Mouse (Mus musculus): Measurements from ENCODE around the gene Abcc1. TPM values are rescaled to one million over a fixed set of nuclear protein-coding genes. Genes with fewer than 3 reads are reported as not detected.

Gene Abcc1
- not detected in 2 replicates for polyA plus RNA-seq (2012; ENCODE audit: insufficient read depth, insufficient read length, low replicate concordance, missing spikeins)

DNA sequence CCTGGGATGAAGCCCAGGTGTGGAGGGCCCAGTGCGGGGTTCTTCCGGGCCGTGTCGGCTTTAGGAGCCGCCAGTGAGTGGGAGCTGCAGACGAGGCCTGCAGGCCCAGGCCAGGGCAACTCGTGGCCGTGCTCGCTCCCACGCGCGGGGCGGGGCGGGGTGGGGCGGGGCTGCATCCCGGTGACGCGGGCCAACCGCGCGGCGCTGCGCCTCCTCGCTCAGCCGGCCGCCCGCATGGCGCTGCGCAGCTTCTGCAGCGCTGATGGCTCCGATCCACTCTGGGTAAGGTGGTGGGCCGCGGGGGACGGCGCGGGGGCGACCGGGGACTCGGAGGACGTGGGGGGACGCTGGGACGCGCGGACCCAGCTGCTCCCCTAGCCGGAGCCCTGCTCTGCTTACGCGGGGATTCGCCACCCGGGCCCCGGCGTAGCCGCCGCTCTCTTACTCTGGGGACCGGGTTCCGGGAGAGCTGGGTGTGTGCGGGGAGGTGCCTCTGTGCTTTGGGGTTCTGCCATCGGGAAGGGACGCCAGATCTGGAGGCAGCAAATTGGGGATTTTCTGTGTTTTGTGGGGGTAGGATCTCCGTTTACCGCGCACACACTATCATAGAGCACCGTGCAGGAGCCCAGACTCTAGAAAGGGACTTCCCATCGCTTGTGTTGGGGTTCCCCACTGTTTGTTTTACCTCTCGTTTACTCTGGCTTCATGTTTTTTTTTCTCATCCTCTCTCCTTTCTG, at the start of gene Abcc1:
Gene Abcc1 (plus strand): TSS at position 197 of the 737 bp plus-strand sequence.
- under 1% methylated on average over 64 of the region's 64 CpGs for WGBS
- TF ChIP-seq CTCF (IDR thresholded peaks at IDR 0.05; ENCODE audit: insufficient read depth, low read depth, low read length) (no peak), POLR2A (IDR thresholded peaks at IDR 0.05; ENCODE audit: insufficient read depth, low read depth, low read length) (peak; percentile 88)
- peak within 1 kb of the TSS; percentile 74 for H3K27ac ChIP-seq (ENCODE audit: insufficient read depth, low read depth, low read length)
- peaks cover 8% of the 10 kb centered on the region; the same call in 1 of the 2 replicates for H3K4me1 ChIP-seq (ENCODE audit: control insufficient read depth, insufficient read depth, low read length)
- peak within 1 kb of the TSS; percentile 84 for H3K4me3 ChIP-seq (ENCODE audit: insufficient read depth, low read depth, low read length)

DNA sequence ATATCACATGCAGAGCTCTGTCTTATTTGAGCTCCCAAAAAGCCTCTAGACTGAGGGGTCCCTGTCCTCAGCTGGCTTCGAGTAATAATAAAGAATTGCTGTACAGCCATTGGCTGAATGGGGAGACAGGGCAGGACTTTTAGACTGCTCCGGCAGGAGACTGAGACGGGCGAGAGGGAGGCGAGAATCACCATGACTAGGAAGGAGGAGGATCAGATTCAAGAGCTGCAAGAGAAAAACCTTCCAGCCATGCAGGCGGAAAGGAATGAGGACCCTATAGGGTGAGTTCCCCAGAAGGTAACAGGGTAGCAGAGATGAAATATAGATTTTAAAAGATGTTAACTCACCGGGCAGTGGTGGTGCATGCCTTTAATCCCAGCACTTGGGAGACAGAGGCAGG, 48.4 kb upstream of the Abcc1 start:
- H3K4me1 ChIP-seq (ENCODE audit: control insufficient read depth, insufficient read depth, low read length): peaks cover 8% of the 10 kb centered on the region
- 83% methylated on average over 7 of the region's 7 CpGs for WGBS
- TF ChIP-seq POLR2A (IDR thresholded peaks at IDR 0.05; ENCODE audit: insufficient read depth, low read depth, low read length) (no peak), CTCF (IDR thresholded peaks at IDR 0.05; ENCODE audit: insufficient read depth, low read depth, low read length) (no peak)
- H3K27ac ChIP-seq (ENCODE audit: insufficient read depth, low read depth, low read length): no peak overlapping the region
- H3K4me3 ChIP-seq (ENCODE audit: insufficient read depth, low read depth, low read length): no peak overlapping the region

DNA sequence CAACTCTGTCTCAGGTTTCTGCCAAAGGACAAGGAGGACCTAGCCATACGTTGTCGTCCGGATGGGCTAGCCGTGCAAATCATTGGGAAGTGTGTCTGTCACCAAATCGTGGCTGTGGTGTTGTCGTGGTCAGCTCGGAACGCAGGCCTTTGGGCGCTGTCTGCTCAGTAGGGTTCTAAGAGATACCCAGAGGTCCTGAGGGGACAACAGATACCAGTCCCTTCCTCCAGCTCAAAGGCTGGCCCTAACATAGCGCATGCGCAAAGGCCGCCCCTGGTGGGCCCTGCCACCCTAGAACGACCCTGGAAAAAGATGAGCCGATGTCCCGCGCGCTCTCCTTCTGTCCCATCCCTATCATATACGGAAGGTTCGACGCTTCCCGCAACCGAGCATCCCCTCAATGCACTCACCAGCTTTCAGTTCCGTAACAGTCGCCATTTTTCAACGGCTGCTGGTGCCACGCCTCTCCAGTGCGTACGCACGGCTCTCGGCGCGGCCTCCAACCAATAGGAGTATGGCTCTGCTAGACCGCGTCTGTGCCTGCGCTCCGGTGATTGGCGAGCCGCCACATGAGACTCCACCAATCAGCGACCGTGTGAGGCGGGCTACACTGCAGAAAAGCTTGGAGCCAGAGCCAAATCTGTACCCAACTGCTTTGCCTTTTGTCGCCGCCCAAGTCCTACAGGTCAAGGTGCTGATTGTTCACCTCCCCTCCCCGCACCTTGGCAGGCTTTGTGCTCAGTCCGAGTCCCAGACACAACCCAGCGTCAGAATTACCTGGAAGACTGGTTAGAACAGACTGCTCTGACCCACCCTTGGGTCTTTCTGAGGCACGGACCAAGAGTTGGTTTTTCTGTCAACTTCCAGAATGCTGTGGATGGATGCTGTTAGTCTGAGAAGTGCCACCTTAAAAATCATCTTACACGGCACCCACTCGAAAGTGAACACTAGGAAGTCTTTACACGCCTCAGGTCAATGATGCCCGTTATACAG, 44.2 kb upstream of the Abcc1 start, which contains the start of gene Fopnl:
Gene Fopnl (minus strand): TSS at position 522 of the 993 bp plus-strand sequence.
- H3K4me1 ChIP-seq (ENCODE audit: control insufficient read depth, insufficient read depth, low read length): peaks cover 3% of the 10 kb centered on the region; the same call in 1 of the 2 replicates
- TF ChIP-seq CTCF (IDR thresholded peaks at IDR 0.05; ENCODE audit: insufficient read depth, low read depth, low read length) (0 out of 2 replicates have a peak, but pooled peaks have one; percentile 28), POLR2A (IDR thresholded peaks at IDR 0.05; ENCODE audit: insufficient read depth, low read depth, low read length) (peak; percentile 80)
- peak within 1 kb of the TSS; percentile 66 for H3K4me3 ChIP-seq (ENCODE audit: insufficient read depth, low read depth, low read length)
- H3K27ac ChIP-seq (ENCODE audit: insufficient read depth, low read depth, low read length): peak within 1 kb of the TSS; percentile 85
- 2% methylated on average over 51 of the region's 51 CpGs for WGBS

DNA sequence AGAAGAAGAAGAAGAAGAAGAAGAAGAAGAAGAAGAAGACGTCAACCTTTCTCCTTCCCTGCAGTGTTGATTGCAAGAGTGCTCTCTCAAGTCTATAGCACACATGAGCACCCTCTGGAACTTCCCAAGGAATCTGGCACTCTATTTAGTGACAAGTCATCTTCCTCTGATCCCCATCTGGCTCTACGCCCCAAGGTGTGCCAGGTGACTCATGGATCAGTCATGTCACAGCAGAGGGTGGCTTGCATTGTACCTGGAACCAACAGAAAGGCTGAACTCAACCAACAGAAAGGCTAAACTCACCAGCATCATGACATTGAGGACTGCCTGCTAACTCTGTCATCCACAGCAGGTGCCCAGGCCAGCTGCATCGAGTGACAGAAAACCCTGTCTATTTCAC, 41.7 kb upstream of the Abcc1 start:
- Histone ChIP-seq H3K4me1 (ENCODE audit: control insufficient read depth, insufficient read depth, low read length) (peaks cover 3% of the 10 kb centered on the region; the same call in 1 of the 2 replicates), H3K27ac (ENCODE audit: insufficient read depth, low read depth, low read length) (no peak overlapping the region), H3K4me3 (ENCODE audit: insufficient read depth, low read depth, low read length) (no peak overlapping the region)
- 80% methylated on average over 3 of the region's 3 CpGs for WGBS
- TF ChIP-seq CTCF (IDR thresholded peaks at IDR 0.05; ENCODE audit: insufficient read depth, low read depth, low read length): no peak
- no peak for TF ChIP-seq POLR2A (IDR thresholded peaks at IDR 0.05; ENCODE audit: insufficient read depth, low read depth, low read length)

DNA sequence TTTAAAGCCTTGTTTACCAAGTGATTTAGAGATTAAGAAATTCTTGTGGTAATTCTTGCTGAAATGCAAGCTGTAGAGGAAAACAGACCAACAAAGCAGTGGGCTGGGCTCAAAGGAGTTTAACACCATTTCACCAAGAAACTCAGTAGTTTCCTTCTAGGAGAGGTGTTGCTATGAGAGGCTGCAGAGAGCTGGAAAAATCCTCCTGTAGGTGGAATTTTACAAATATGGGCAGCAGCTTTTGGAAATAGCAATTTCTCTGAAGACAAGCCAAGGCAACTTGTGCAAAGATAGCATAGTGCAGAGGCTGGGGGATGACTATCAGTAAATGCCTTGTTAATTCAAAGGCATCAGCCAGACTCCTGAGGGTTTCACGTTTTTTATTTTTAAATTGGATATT, 40.9 kb upstream of the Abcc1 start:
- no peak overlapping the region for H3K27ac ChIP-seq (ENCODE audit: insufficient read depth, low read depth, low read length)
- 54% methylated on average over 1 of the region's 1 CpGs for WGBS
- no peak overlapping the region for H3K4me3 ChIP-seq (ENCODE audit: insufficient read depth, low read depth, low read length)
- no peak for TF ChIP-seq POLR2A (IDR thresholded peaks at IDR 0.05; ENCODE audit: insufficient read depth, low read depth, low read length)
- TF ChIP-seq CTCF (IDR thresholded peaks at IDR 0.05; ENCODE audit: insufficient read depth, low read depth, low read length): no peak
- H3K4me1 ChIP-seq (ENCODE audit: control insufficient read depth, insufficient read depth, low read length): no peaks in the 10 kb centered on the region

DNA sequence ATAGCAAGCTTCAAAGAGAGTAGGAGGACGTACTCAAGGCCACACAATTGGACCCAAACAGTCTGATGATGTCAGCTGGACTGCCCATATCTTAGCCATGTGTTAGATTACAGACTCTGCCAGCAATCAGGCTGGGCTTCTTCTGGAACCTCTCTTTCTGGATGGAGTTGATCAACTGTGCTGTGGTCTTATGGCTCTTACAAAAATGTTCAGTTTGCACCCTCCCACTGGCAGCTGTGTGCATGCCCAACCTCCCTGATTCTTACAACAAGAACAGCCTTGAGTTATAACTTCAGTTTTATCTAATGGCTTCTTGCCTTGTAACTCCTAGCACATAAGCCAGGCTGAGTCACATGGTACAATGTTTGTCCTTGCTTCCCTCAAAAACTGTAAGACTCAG, 33.2 kb upstream of the Abcc1 start:
- no peak overlapping the region for H3K4me3 ChIP-seq (ENCODE audit: insufficient read depth, low read depth, low read length)
- WGBS: 56% methylated on average over 1 of the region's 1 CpGs
- no peaks in the 10 kb centered on the region for H3K4me1 ChIP-seq (ENCODE audit: control insufficient read depth, insufficient read depth, low read length)
- H3K27ac ChIP-seq (ENCODE audit: insufficient read depth, low read depth, low read length): no peak overlapping the region
- TF ChIP-seq CTCF (IDR thresholded peaks at IDR 0.05; ENCODE audit: insufficient read depth, low read depth, low read length) (no peak), POLR2A (IDR thresholded peaks at IDR 0.05; ENCODE audit: insufficient read depth, low read depth, low read length) (no peak)

DNA sequence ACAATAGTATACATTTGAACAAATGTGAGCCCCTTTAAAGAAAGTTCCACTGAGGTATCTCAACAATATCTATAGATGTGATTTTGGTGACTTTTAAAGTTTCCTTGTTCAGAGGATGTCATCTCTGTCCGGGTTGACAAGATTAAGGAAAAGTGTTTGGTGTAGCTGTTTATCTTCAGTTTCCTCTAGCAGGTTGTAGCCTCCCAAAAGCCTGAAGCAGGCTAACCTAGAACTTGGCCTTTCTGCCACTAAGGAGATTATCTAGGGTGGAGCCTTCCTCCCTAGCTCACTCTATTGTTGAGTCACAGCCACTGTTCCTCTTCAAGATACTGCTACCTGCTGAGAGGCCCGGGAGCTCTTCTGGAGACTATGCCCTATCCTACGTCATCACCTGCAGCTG, 16.4 kb upstream of the Abcc1 start:
- Histone ChIP-seq H3K27ac (ENCODE audit: insufficient read depth, low read depth, low read length) (no peak overlapping the region), H3K4me1 (ENCODE audit: control insufficient read depth, insufficient read depth, low read length) (no peaks in the 10 kb centered on the region), H3K4me3 (ENCODE audit: insufficient read depth, low read depth, low read length) (no peak overlapping the region)
- TF ChIP-seq POLR2A (IDR thresholded peaks at IDR 0.05; ENCODE audit: insufficient read depth, low read depth, low read length): no peak
- no peak for TF ChIP-seq CTCF (IDR thresholded peaks at IDR 0.05; ENCODE audit: insufficient read depth, low read depth, low read length)
- WGBS: 65% methylated on average over 3 of the region's 3 CpGs

DNA sequence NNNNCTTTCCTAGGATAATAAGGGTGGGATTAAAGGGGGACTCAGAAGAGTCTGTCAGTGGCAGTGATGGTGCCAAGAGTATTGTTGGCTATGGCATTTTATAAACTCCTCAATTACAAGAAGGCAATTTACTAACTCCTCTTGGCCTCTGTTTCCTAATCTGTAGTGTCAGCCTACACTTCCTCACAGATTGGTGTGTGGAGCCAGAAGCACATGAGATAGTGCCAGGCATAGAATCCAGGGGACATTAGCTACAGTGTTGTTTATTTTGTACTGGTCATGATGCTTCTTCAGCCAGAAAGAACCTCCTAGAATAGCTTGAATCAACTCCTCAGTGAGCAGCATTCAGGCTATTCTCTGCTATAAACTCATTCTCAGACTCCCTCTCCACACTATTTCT, 9.8 kb upstream of the Abcc1 start:
- no peak overlapping the region for H3K4me3 ChIP-seq (ENCODE audit: insufficient read depth, low read depth, low read length)
- no peaks in the 10 kb centered on the region for H3K4me1 ChIP-seq (ENCODE audit: control insufficient read depth, insufficient read depth, low read length)
- TF ChIP-seq POLR2A (IDR thresholded peaks at IDR 0.05; ENCODE audit: insufficient read depth, low read depth, low read length): no peak
- TF ChIP-seq CTCF (IDR thresholded peaks at IDR 0.05; ENCODE audit: insufficient read depth, low read depth, low read length): no peak

More for the DNA sequence above, 9.8 kb upstream of the Abcc1 start:
- no peak overlapping the region for H3K27ac ChIP-seq (ENCODE audit: insufficient read depth, low read depth, low read length)
